Mouse (Mus musculus) gastrocnemius, postnatal 4 days (tissue): Measurements from ENCODE around the gene Stxbp4. TPM values are rescaled to one million over a fixed set of nuclear protein-coding genes. Genes with fewer than 3 reads are reported as not detected.

ENCODE experiments used
- DNase-seq, 2 experiments: peaks; one replicate each; pipeline ENCODE4 v3.0.0; 2021 to 2022; ENCODE audit warnings: low spot score in 2 of 2, mixed read lengths in 2 of 2
- total RNA-seq, 2 experiments: library from RNA; stranded (reverse); gene quantifications; 2 replicates each; pipeline ENCODE4 v1.2.3; 2021

Gene Stxbp4
- total RNA-seq, 2 experiments from 2014 or later = 9.7 to 12.3 TPM

GRCm38 (mm10) chr11:90650231-90650885 lies 12.5 kb upstream of the Stxbp4 start:
- DNase-seq = no peak

- DNase-seq = no peak
Observed at GRCm38 (mm10) chr11:90649777-90650176, 11.9 kb upstream of the Stxbp4 start.

- peak in 1 of 2 experiments; percentile 22 for DNase-seq
Observed at GRCm38 (mm10) chr11:90638312-90638830, 487 bp upstream of the Stxbp4 start.

- no peak for DNase-seq
Observed at GRCm38 (mm10) chr11:90634661-90635060, 3.2 kb downstream of the Stxbp4 start.

GRCm38 (mm10) chr11:90632480-90632879 lies 5.4 kb downstream of the Stxbp4 start:
- DNase-seq = no peak

GRCm38 (mm10) chr11:90627751-90628150 lies 10.1 kb downstream of the Stxbp4 start:
- no peak for DNase-seq

GRCm38 (mm10) chr11:90625174-90625573 lies 12.7 kb downstream of the Stxbp4 start:
- no peak for DNase-seq

GRCm38 (mm10) chr11:90623477-90623876 lies 14.4 kb downstream of the Stxbp4 start:
- DNase-seq = peak in 1 of 2 experiments; percentile 36

- no peak for DNase-seq
Observed at GRCm38 (mm10) chr11:90622500-90622899, 15.4 kb downstream of the Stxbp4 start.

GRCm38 (mm10) chr11:90622044-90622443 lies 15.8 kb downstream of the Stxbp4 start:
- DNase-seq = no peak

GRCm38 (mm10) chr11:90616431-90616830 lies 21.5 kb downstream of the Stxbp4 start:
- DNase-seq = no peak

- DNase-seq = no peak
Observed at GRCm38 (mm10) chr11:90614743-90615142, 23.1 kb downstream of the Stxbp4 start.

GRCm38 (mm10) chr11:90612118-90612517 lies 25.8 kb downstream of the Stxbp4 start:
- DNase-seq = no peak

- DNase-seq = no peak
Observed at GRCm38 (mm10) chr11:90603066-90603465, 34.8 kb downstream of the Stxbp4 start.

GRCm38 (mm10) chr11:90595826-90596225 lies 42.1 kb downstream of the Stxbp4 start:
- DNase-seq = no peak

- DNase-seq = no peak
Observed at GRCm38 (mm10) chr11:90590996-90591395, 46.9 kb downstream of the Stxbp4 start.

GRCm38 (mm10) chr11:90586203-90586602 lies 51.7 kb downstream of the Stxbp4 start:
- DNase-seq = no peak

GRCm38 (mm10) chr11:90585754-90586153 lies 52.1 kb downstream of the Stxbp4 start:
- no peak for DNase-seq

GRCm38 (mm10) chr11:90577057-90577780 lies 60.7 kb downstream of the Stxbp4 start:
- peak in 1 of 2 experiments; percentile 17 for DNase-seq

GRCm38 (mm10) chr11:90576282-90576972 lies 61.5 kb downstream of the Stxbp4 start:
- DNase-seq = no peak

GRCm38 (mm10) chr11:90575491-90576048 lies 62.3 kb downstream of the Stxbp4 start:
- DNase-seq = no peak
